Mouse (Mus musculus) neural tube, embryonic 14.5 days (tissue): ENCODE measurements around the gene Spryd4. TPM values are rescaled to one million over a fixed set of nuclear protein-coding genes. Genes with fewer than 3 reads are reported as not detected.
"Not testable (repeated sequence)": the region's sequence is repeated elsewhere in the genome, so short reads cannot be mapped to it uniquely, and the experiment has no call there.

ENCODE experiments used
- ATAC-seq: fragments of 200-750 bp; cut with Nextera tagmentation; 2 replicates; pipeline ENCODE4 v1.8.0; 2017; ENCODE audit warnings: low read depth, mild to moderate bottlenecking, moderate TSS enrichment, moderate library complexity
- H3K27ac ChIP-seq: fragments of 300-500 bp; sonication (generic); 2 replicates; pipeline ENCODE4 v1.5.1; 2014; ENCODE audit warnings: low read depth, mild to moderate bottlenecking, control low read depth, low read length, moderate library complexity, mixed read lengths
- H3K27me3 ChIP-seq: fragments of 300-500 bp; sonication (generic); 2 replicates; pipeline ENCODE4 v1.6.1; 2014; ENCODE audit warnings: low read length; ENCODE audit not compliant: control insufficient read depth, insufficient read depth
- H3K36me3 ChIP-seq: fragments of 300-500 bp; sonication (generic); 2 replicates; pipeline ENCODE4 v1.6.1; 2014; ENCODE audit warnings: low read length, mixed read lengths; ENCODE audit not compliant: control insufficient read depth, insufficient read depth
- H3K4me1 ChIP-seq: fragments of 300-500 bp; sonication (generic); 2 replicates; pipeline ENCODE4 v1.6.1; 2014; ENCODE audit warnings: low read length; ENCODE audit not compliant: control insufficient read depth, insufficient read depth
- H3K4me2 ChIP-seq: fragments of 300-500 bp; sonication (generic); 2 replicates; pipeline ENCODE4 v1.6.1; 2014; ENCODE audit warnings: mild to moderate bottlenecking, low read depth, low read length, control low read depth
- H3K4me3 ChIP-seq: fragments of 300-500 bp; sonication (generic); 2 replicates; pipeline ENCODE4 v1.5.1; 2014; ENCODE audit warnings: low read depth, low read length, control low read depth, mixed read lengths
- H3K9ac ChIP-seq: fragments of 300-500 bp; sonication (generic); replicated peaks from 2 replicates; pipeline ENCODE4 v1.6.1; 2014; ENCODE audit warnings: low read depth, mild to moderate bottlenecking, control low read depth, low read length, mixed read lengths
- H3K9me3 ChIP-seq: fragments of 300-500 bp; sonication (generic); 2 replicates; pipeline ENCODE4 v1.6.1; 2016; ENCODE audit warnings: low read length; ENCODE audit not compliant: control insufficient read depth
- WGBS: fragments of 180-500 bp; shearing (Covaris S2); extraction: QIAGEN DNeasy Blood & Tissue Kit; methylation state at CpG from one replicate; pipeline ENCODE4 v1.1.7; 2014; 5-methylcytosine and 5-hydroxymethylcytosine counted together
- polyA plus RNA-seq: library from polyadenylated mRNA; unstranded; fragments of >200 nt; fragmentation: Nextera tagmentation; extraction: Ambion mirVana; gene quantifications from 2 replicates; pipeline ENCODE4 v1.2.1, GENCODE M21; 2014

The Spryd4 gene
- polyA plus RNA-seq, 1 experiment from 2014 or later, result 20.9 TPM

GRCm38 (mm10) chr10:128230582-128230981 is 19.0 kb upstream of the Spryd4 start:
- WGBS, result 79% methylated on average over 12 of the region's 12 CpGs
- no peaks in the 10 kb centered on the region for H3K27me3 ChIP-seq

GRCm38 (mm10) chr10:128228009-128228408 is 16.4 kb upstream of the Spryd4 start:
- Histone ChIP-seq H3K4me3 (no peak overlapping the region), H3K9ac (no peak overlapping the region), H3K27me3 (no peaks in the 10 kb centered on the region), H3K9me3 (no peaks in the 10 kb centered on the region), H3K27ac (no peak overlapping the region), H3K4me2 (no peak overlapping the region), H3K4me1 (0 out of 2 replicates have a peak, but pooled peaks cover 3% of the 10 kb centered on the region), H3K36me3 (no peaks in the 10 kb centered on the region)
- ATAC-seq, result no peak
- WGBS, result 95% methylated on average over 8 of the region's 8 CpGs

More at GRCm38 (mm10) chr10:128230582-128230981, 19.0 kb upstream of the Spryd4 start:
- no peaks in the 10 kb centered on the region for H3K9me3 ChIP-seq
- H3K9ac ChIP-seq, result no peak overlapping the region
- H3K4me2 ChIP-seq, result no peak overlapping the region
- no peaks in the 10 kb centered on the region for H3K36me3 ChIP-seq
- no peak for ATAC-seq
- H3K27ac ChIP-seq, result no peak overlapping the region
- 0 out of 2 replicates have a peak, but pooled peaks cover 3% of the 10 kb centered on the region for H3K4me1 ChIP-seq
- H3K4me3 ChIP-seq, result no peak overlapping the region

GRCm38 (mm10) chr10:128227592-128227991 is 16.0 kb upstream of the Spryd4 start:
- H3K4me2 ChIP-seq, result no peak overlapping the region
- no peak overlapping the region for H3K4me3 ChIP-seq
- H3K36me3 ChIP-seq, result no peaks in the 10 kb centered on the region
- no peak for ATAC-seq
- H3K4me1 ChIP-seq, result no peaks in the 10 kb centered on the region
- no peak overlapping the region for H3K27ac ChIP-seq
- H3K27me3 ChIP-seq, result no peaks in the 10 kb centered on the region
- no peak overlapping the region for H3K9ac ChIP-seq
- 85% methylated on average over 9 of the region's 9 CpGs for WGBS
- no peaks in the 10 kb centered on the region for H3K9me3 ChIP-seq

GRCm38 (mm10) chr10:128225538-128225937 is 13.9 kb upstream of the Spryd4 start, which contains the start of gene Mip:
TSS of gene Mip (plus strand) at chr10:128225838.
- Histone ChIP-seq H3K27me3 (no peaks in the 10 kb centered on the region), H3K9me3 (no peaks in the 10 kb centered on the region), H3K4me2 (no peak within 1 kb of the TSS), H3K9ac (no peak within 1 kb of the TSS), H3K27ac (no peak within 1 kb of the TSS), H3K36me3 (no peaks in the 10 kb centered on the region), H3K4me1 (no peaks in the 10 kb centered on the region), H3K4me3 (no peak within 1 kb of the TSS)
- no peak for ATAC-seq
- 44% methylated on average over 4 of the region's 4 CpGs for WGBS

DNA sequence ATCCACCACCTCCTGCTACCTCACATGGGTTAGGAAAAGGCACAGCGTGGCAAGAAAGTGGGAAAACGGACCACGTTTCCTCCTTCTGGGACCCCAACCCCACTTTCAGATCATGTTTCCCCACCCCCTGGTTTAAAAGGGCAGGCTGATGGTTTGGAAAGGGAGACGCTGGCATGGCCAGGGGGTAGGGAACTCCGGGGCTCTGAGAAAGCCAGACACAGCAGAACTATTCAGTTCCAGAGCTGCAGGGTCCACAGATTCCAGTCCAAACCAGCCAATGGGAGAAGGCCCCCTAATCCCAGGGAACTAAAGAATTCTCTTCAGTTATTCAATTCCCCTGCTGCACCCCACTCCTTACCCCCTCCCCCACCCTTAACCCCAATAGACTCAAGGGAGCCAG is 13.5 kb upstream of the Spryd4 start:
- Histone ChIP-seq H3K4me1 (no peaks in the 10 kb centered on the region), H3K4me3 (no peak overlapping the region), H3K36me3 (no peaks in the 10 kb centered on the region), H3K9me3 (no peaks in the 10 kb centered on the region), H3K9ac (no peak overlapping the region), H3K27me3 (no peaks in the 10 kb centered on the region), H3K4me2 (no peak overlapping the region), H3K27ac (no peak overlapping the region)
- ATAC-seq, result no peak
- 65% methylated on average over 5 of the region's 5 CpGs for WGBS

GRCm38 (mm10) chr10:128221533-128222286 is 10.1 kb upstream of the Spryd4 start:
- Histone ChIP-seq H3K27ac (no peak overlapping the region), H3K27me3 (no peaks in the 10 kb centered on the region), H3K4me3 (no peak overlapping the region), H3K4me2 (no peak overlapping the region), H3K9ac (no peak overlapping the region), H3K9me3 (no peaks in the 10 kb centered on the region), H3K36me3 (no peaks in the 10 kb centered on the region), H3K4me1 (no peaks in the 10 kb centered on the region)
- WGBS, result 67% methylated on average over 16 of the region's 16 CpGs
- ATAC-seq, result no peak

- H3K9me3 ChIP-seq, result no peaks in the 10 kb centered on the region
- H3K27me3 ChIP-seq, result no peaks in the 10 kb centered on the region
- no peak overlapping the region for H3K4me3 ChIP-seq
- H3K4me2 ChIP-seq, result no peak overlapping the region
- no peak for ATAC-seq
- WGBS, result 95% methylated on average over 18 of the region's 18 CpGs
- H3K27ac ChIP-seq, result no peak overlapping the region
- no peaks in the 10 kb centered on the region for H3K36me3 ChIP-seq
- no peak overlapping the region for H3K9ac ChIP-seq
- H3K4me1 ChIP-seq, result no peaks in the 10 kb centered on the region
Observed at GRCm38 (mm10) chr10:128218387-128219117, 6.9 kb upstream of the Spryd4 start.

GRCm38 (mm10) chr10:128214981-128215380 is 3.4 kb upstream of the Spryd4 start:
- no peak overlapping the region for H3K4me2 ChIP-seq
- 80% methylated on average over 5 of the region's 5 CpGs for WGBS
- no peak overlapping the region for H3K4me3 ChIP-seq
- no peak overlapping the region for H3K27ac ChIP-seq
- no peak for ATAC-seq
- no peaks in the 10 kb centered on the region for H3K36me3 ChIP-seq
- no peaks in the 10 kb centered on the region for H3K27me3 ChIP-seq
- H3K9me3 ChIP-seq, result no peaks in the 10 kb centered on the region
- peaks cover 12% of the 10 kb centered on the region; the same call in 1 of the 2 replicates for H3K4me1 ChIP-seq
- H3K9ac ChIP-seq, result no peak overlapping the region

GRCm38 (mm10) chr10:128214112-128214511 is 2.5 kb upstream of the Spryd4 start:
- H3K9me3 ChIP-seq, H3K4me3 ChIP-seq, ATAC-seq, H3K4me2 ChIP-seq, H3K27ac ChIP-seq, H3K27me3 ChIP-seq, H3K36me3 ChIP-seq, H3K9ac ChIP-seq: not testable (repeated sequence)
- H3K4me1 ChIP-seq, result peaks cover 12% of the 10 kb centered on the region; the same call in 1 of the 2 replicates
- 92% methylated on average over 4 of the region's 4 CpGs for WGBS
